Mouse (Mus musculus) liver, embryonic 14.5 days (tissue): ENCODE measurements at regions not wholly inside any gene's neighbourhood (a gene's known extent, or its start where the extent isn't known, plus 50 kb on each side); places are given as distances from the start of the nearest gene placed in this dataset.

Experiments
- ATAC-seq: fragments of 200-750 bp; cut with Nextera tagmentation; 2 replicates; pipeline ENCODE4 v1.8.0; 2017; ENCODE audit warnings: moderate number of reproducible peaks, mild to moderate bottlenecking, moderate library complexity; ENCODE audit not compliant: insufficient read depth
- DNase-seq, 3 experiments: peaks; one replicate each; pipeline ENCODE4 v3.0.0-alpha.2; 2012 to 2013; ENCODE audit warnings: low read depth in 3 of 3, low spot score in 3 of 3
- H3K27ac ChIP-seq: fragments of 300-500 bp; sonication (generic); 2 replicates; pipeline ENCODE4 v1.5.1; 2014; ENCODE audit warnings: moderate library complexity, mild to moderate bottlenecking, control low read depth, inconsistent platforms
- H3K27me3 ChIP-seq: fragments of 300-500 bp; sonication (generic); 2 replicates; pipeline ENCODE4 v1.6.1; 2014; ENCODE audit warnings: mild to moderate bottlenecking, low read length, moderate library complexity; ENCODE audit not compliant: control insufficient read depth, insufficient read depth
- H3K36me3 ChIP-seq: fragments of 300-500 bp; sonication (generic); replicated peaks from 2 replicates; pipeline ENCODE4 v1.6.1; 2014; ENCODE audit warnings: low read depth; ENCODE audit not compliant: control insufficient read depth, insufficient read depth
- H3K4me1 ChIP-seq, 2 experiments: fragments of 200-500 bp in 1 of 2; fragments of 300-500 bp in 1 of 2; sonication (generic) in 1 of 2; replicated peaks; 2 replicates each; pipeline ENCODE4 v1.6.1; 2012 to 2014; ENCODE audit warnings: antibody characterized with exemption in 1 of 2, inconsistent platforms in 1 of 2, low read length in 1 of 2; ENCODE audit not compliant: control insufficient read depth in 2 of 2, insufficient read depth in 2 of 2
- H3K4me2 ChIP-seq: fragments of 300-500 bp; sonication (generic); 2 replicates; pipeline ENCODE4 v1.6.1; 2014; ENCODE audit warnings: low read depth, mild to moderate bottlenecking, control low read depth, moderate library complexity
- H3K4me3 ChIP-seq, 2 experiments: fragments of 200-500 bp in 1 of 2; fragments of 300-500 bp in 1 of 2; sonication (generic) in 1 of 2; 2 replicates each; pipeline ENCODE4 v1.5.1; 2012 to 2014; ENCODE audit warnings: low read depth in 2 of 2, low read length in 2 of 2, mild to moderate bottlenecking in 2 of 2, control low read depth in 1 of 2, inconsistent platforms in 1 of 2, moderate library complexity in 1 of 2; ENCODE audit not compliant: insufficient read depth in 1 of 2
- H3K9ac ChIP-seq: fragments of 300-500 bp; sonication (generic); replicated peaks from 2 replicates; pipeline ENCODE4 v1.6.1; 2014; ENCODE audit warnings: mild to moderate bottlenecking, control low read depth, moderate library complexity
- H3K9me3 ChIP-seq: fragments of 300-500 bp; sonication (generic); 2 replicates; pipeline ENCODE4 v1.6.1; 2016; ENCODE audit warnings: low read length, mixed read lengths; ENCODE audit not compliant: control insufficient read depth
- CTCF ChIP-seq: IDR thresholded peaks from 2 replicates; pipeline ENCODE4 v1.5.1; 2016; ENCODE audit warnings: antibody characterized with exemption, low read depth, control low read depth
- EP300 ChIP-seq: IDR thresholded peaks from 2 replicates; pipeline ENCODE4 v1.6.1; 2016; ENCODE audit warnings: antibody characterized with exemption, low read depth
- whole genome bisulfite sequencing: fragments of 180-500 bp; shearing (Covaris S2); extraction: QIAGEN DNeasy Blood & Tissue Kit; methylation state at CpG from one replicate; pipeline ENCODE4 v1.1.7; 2014; ENCODE audit not compliant: insufficient replicate concordance; 5-methylcytosine and 5-hydroxymethylcytosine counted together

- Histone ChIP-seq H3K36me3 (no peaks in the 10 kb centered on the region), H3K9me3 (no peaks in the 10 kb centered on the region), H3K27me3 (no peaks in the 10 kb centered on the region), H3K27ac (no peak overlapping the region), H3K4me1 (no peaks in the 10 kb centered on the region), H3K4me2 (no peak overlapping the region), H3K9ac (no peak overlapping the region), H3K4me3 (no peak overlapping the region)
- no peak for ATAC-seq
- 28% methylated on average over 26 of the region's 26 CpGs for WGBS
- DNase-seq = no peak
- TF ChIP-seq EP300 (no peak), CTCF (no peak)
These were observed 141.9 kb downstream of the Ptpru start for GRCm38 (mm10) chr4:131695941-131696912.
